Mouse (Mus musculus): ENCODE measurements around the gene Nfe2.

The Nfe2 gene

DNA sequence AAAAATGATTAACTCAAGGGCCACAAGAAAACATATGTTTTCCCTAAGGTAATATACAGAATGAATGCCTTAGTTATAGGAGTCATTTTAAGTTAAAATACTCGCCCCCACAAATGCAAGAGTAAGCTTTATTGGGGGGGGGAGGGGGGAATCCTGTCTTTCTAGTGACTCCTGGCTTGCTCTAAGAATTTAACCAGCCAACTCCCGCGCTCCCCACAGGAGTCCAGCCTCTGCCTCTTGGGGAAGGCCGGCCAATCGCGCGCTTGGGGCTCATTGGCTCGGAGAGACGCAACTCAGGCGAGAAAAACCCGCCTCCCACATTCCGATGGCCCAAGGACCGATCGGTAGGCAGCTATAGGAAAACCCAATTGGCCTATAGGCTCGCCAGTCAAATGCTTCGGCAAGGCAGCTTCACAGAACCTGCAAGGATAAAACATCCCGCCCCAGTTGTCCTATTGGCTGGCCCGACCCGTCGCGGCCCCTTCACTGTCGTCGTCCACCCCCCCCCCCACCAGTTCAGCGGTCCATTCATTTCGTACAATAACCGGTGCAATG, 19.0 kb downstream of the Nfe2 start:
- in situ Hi-C loops (cut with MboI; ENCODE audit: low pct_unique_long_range_greater_than_20kb in 1 of 2, low sequenced_read_pairs in 2 of 2, unreplicated experiment in 1 of 2) = no loop called here

DNA sequence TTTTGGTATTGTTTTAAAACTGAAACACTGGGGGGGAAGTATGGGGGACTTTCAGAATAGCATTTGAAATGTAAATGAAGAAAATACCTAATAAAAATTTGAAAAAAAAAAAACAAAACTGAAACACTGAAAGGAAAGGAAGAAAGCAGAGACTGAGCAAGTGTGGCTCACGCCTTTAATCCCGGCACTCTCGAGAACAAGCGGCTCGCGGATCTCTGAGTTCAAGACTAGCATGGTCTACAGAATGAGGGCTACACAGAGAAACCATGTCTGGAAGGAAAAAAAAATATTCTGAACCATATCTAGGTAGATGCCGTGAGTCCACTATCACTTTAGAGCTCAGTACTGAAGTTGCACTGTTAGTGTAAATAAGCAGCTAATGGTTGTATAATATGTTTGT, 20.9 kb downstream of the Nfe2 start:
- in situ Hi-C loops (cut with MboI; ENCODE audit: low pct_unique_long_range_greater_than_20kb in 1 of 2, low sequenced_read_pairs in 2 of 2, unreplicated experiment in 1 of 2) = no loop called here

DNA sequence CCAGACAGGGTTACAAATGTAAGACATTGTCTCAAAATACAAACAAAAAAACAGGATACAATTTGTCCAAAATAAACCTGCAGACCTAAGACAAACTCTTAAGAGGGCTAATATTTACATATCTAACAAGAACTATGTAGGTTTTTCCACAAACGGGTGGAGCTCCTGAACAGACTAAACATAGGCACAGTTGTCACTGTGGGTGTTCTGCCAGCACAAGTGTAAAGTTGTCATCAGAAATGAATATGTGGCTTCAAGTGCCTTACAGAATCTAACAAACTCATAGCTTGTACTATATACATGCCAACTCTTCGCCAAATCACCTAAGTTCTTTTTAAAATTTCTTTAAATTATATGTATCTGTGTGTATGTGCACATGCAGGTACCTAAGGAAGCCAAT, 25.1 kb downstream of the Nfe2 start:
- in situ Hi-C loops (cut with MboI; ENCODE audit: low pct_unique_long_range_greater_than_20kb in 1 of 2, low sequenced_read_pairs in 2 of 2, unreplicated experiment in 1 of 2) = no loop called here

DNA sequence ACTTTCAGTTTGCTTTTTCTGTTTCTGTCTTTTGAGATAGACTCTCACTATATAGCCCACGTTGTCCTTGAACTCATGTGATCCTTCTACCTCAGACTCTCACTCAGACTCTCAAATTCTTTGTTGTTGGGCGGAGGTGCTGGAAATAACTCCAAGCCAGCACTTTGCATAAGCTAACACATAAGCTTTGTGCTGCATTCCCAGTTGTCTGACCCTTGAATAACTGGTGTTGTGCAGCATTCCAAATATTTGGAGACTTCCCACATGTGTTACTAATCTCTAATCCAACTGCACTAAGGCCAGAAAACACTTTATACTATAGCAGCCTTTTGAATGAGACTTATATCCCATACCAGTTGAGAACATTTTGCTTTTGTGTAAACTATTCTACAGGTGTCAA, 29.3 kb downstream of the Nfe2 start:
- in situ Hi-C loops (cut with MboI; ENCODE audit: low pct_unique_long_range_greater_than_20kb in 1 of 2, low sequenced_read_pairs in 2 of 2, unreplicated experiment in 1 of 2) = no loop called here

DNA sequence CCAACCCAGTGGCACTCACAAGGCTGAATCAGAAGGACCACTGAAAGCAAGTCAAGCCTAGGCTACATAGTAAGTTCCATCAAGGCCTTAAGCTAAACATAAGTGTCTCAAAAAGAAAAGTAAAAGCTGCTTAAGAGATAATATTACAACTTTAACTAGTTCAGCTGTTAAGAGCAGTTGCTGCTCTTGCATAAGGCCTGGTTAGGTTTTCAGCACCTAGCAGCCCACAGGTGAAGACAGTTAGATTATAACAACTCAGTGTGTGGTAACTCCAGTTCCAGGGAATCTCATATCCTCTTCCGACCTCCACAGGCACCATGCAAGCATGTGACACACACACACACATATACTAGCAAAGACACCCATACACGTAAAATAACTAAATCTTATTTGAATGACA, 30.6 kb downstream of the Nfe2 start:
- in situ Hi-C loops (cut with MboI; ENCODE audit: low pct_unique_long_range_greater_than_20kb in 1 of 2, low sequenced_read_pairs in 2 of 2, unreplicated experiment in 1 of 2) = no loop called here

DNA sequence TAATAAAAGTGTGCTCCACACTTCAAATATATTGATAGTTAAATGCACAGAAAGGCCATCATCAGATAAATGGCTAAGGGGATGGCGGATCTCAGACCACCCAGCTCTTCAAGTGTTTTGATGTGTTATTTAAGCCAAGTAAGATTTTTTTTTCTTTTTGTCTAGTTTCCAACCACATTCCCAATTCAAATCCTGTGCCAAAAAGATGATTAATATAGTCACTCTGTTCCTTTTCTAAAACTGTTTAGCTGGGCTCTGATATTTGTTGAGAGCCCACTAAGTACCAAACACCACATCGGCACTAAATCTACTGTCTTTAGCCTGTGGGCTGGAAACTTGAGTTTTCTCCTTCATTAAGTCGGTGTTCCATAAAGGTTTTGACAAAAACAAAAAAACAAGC, 31.2 kb downstream of the Nfe2 start:
- in situ Hi-C loops (cut with MboI; ENCODE audit: low pct_unique_long_range_greater_than_20kb in 1 of 2, low sequenced_read_pairs in 2 of 2, unreplicated experiment in 1 of 2) = no loop called here

DNA sequence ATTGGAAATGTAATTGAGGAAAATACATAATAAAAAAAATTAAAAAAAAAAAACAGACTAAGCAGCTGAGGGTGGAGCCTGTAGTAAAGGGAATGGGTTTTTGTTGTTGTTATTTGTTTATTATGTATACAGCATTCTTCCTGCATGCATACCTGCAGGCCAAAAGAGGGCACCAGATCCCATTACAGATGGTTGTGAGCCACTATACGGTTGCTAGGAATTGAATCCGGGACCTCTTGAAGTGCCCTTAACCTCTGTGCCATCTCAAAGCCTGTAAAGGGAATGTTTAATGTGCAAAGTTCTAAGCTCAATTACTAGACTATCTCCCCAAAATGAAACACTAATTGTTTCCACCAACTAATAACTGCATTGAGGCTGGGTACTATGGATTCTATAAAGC, 34.0 kb downstream of the Nfe2 start:
- in situ Hi-C loops (cut with MboI; ENCODE audit: low pct_unique_long_range_greater_than_20kb in 1 of 2, low sequenced_read_pairs in 2 of 2, unreplicated experiment in 1 of 2) = no loop called here

DNA sequence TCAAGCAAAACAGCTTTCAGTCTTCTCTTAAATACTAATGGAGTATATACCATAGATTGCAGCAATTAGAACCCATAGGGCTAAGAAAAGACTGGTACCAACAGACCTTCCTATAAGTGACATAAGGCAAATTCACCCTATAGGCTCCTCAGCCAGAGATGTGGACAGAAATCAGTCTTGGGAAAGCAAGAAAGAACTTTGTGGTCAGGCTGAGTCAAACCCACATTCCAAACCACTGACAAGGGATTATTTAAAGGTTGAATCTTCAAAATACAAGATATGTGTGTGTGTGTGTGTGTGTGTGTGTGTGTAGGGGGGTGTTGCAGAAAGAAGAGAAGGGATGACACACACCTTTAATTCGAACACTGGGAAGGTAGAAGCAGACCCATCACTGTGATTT, 36.8 kb downstream of the Nfe2 start:
- in situ Hi-C loops (cut with MboI; ENCODE audit: low pct_unique_long_range_greater_than_20kb in 1 of 2, low sequenced_read_pairs in 2 of 2, unreplicated experiment in 1 of 2) = no loop called here

DNA sequence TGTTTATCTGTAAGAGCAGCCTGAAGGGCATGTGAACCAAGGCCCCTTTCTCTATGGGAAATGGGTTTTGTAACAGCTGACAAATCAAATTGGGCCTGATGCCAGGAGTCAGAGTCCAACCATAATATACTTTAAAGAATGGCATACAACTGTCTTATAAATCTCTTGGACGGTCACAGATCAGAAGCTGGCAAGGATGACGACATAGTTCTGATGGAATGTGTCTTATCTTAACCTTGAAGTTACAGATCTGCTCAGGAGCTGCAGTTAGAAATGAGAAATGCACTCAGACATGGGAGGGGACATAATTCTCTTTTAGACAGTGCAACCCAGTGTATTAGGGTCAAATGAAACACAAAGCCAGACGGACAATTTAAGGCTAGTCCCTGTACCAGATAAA, 37.4 kb downstream of the Nfe2 start:
- in situ Hi-C loops (cut with MboI; ENCODE audit: low pct_unique_long_range_greater_than_20kb in 1 of 2, low sequenced_read_pairs in 2 of 2, unreplicated experiment in 1 of 2) = no loop called here

DNA sequence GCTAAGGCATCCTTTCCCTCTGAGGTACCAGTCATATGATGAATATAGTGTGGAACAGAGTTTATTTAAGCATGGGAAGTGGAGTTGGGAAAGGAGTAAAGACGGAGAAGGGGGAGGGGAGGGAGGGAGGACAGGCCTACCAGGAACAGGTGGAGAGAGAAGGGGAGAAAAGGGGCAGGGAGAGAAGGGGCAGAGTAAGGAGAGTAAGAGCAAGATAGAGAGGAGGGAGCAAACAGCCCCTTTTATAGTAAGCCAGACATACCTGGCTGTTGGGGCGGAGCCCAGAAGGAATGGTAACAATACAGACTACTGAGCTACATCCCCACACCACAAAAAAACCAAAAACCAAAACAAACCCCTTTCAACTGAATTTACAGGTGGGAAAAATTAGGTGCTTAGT, 42.2 kb downstream of the Nfe2 start:
- in situ Hi-C loops (cut with MboI; ENCODE audit: low pct_unique_long_range_greater_than_20kb in 1 of 2, low sequenced_read_pairs in 2 of 2, unreplicated experiment in 1 of 2) = no loop called here

DNA sequence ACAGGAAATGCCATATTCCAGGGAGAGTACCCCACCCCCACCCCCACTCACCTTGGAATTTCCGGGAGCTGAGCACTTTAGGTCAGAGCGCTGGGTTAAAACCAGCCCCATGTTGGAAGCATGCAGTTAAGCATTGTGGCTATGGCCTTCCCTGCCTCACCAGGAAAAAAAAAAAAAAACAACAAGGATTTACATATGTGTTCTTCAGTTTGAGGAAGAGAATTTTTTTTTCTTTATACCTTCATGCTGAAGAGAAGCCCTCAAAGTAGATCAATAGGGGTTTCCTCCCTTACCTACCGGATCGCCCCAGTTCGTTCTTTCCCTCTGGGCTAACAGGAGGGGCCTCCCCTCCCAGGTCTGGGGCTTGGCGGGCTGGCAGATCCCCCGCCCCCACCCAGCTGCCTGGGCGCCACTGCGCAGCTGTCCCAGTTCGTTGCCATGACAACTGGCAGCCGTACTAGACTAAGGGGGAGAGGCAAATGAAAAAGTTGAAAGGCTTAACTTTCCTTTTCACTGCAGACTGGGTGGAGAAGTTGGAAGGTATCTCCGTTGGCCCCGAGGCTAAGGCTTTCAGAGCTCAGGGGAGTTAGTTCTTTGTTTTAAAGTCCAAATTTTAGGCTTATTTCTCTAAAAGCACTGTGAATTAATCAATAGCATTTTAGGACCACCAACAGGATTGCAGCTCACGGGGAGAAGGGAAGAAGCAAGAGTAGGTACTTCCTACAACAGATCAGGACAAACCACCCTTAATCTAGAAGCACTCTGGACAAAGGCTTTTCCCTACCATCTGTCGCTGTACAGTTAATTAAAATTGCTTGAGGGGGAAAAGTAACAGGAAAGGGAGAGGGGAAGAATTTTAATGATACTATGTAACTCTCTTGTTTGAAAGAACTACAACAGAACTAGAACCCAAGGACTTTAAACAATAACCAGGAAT, 43.0 kb downstream of the Nfe2 start:
- in situ Hi-C loops (cut with MboI; ENCODE audit: low pct_unique_long_range_greater_than_20kb in 1 of 2, low sequenced_read_pairs in 2 of 2, unreplicated experiment in 1 of 2) = no loop called here

DNA sequence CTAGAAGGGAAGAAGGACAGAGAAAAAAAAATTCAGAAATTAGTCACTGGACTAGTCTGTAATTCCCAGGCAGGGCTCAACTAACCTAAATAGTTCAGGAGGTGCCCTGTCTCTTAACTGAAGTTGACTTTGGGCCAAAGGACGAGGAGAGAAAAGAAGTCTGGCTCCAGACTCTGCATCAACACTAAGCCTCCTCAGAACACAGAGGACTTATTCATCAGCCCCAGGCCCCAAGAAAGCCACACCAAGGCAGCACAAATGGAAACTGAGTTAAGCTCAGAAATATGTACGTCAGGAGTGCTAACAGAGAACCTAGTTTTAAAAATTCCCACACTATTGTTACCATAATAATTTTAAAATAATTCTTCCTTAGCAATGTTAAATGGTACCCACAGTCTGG, 44.1 kb downstream of the Nfe2 start:
- in situ Hi-C loops (cut with MboI; ENCODE audit: low pct_unique_long_range_greater_than_20kb in 1 of 2, low sequenced_read_pairs in 2 of 2, unreplicated experiment in 1 of 2) = no loop called here

DNA sequence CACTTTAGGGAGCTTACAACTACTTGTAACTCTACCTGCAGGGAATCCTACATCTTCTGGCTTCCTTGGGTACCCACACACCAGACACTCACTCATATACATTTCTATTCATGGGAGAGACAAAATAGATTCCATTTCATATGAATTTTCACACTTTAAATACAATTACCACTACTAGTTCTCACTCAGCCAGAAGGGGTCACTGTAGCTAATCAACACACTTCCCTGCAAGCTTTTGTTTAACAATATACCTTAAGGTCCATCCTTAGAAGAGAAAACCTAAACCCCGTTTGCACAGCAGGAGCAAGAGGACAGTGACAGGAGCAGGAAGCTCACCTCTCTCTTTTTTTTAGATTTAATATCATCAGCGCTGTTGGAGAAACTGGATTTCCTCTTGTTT, 53.0 kb downstream of the Nfe2 start:
- in situ Hi-C loops (cut with MboI; ENCODE audit: low pct_unique_long_range_greater_than_20kb in 1 of 2, low sequenced_read_pairs in 2 of 2, unreplicated experiment in 1 of 2) = no loop called here

DNA sequence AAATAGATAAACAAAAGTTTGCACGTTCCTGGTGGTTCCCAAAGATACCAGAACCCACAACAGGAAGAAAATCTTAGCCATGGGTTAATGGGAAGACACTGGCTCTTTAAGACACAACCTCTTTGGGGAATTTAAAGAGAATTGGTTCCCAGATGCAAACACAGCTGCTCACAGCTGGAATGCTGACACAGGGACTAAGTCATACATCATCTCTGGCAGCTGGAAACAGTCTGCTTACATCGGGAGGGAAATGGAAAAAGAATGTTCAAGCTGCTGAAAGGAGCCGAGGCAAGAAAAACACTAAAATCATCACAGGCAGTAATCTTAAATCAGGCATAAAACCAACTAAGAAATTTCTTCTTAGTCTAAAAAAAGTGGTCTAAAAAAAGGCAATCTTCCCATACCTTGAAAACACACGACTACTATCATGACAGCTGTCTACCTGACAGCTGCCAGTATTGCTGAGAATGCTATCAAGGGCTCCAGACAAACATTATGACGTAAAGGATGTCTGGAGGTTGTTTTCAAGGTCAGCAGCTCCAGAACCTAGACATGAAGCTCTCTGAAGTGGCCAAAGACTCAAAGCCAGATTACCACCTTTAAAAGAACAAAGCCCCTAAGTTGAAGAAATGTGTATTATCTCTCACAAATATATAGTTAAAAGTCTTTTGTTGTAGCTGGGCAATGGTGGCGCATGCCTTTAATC, 56.0 kb downstream of the Nfe2 start:
- in situ Hi-C loops (cut with MboI; ENCODE audit: low pct_unique_long_range_greater_than_20kb in 1 of 2, low sequenced_read_pairs in 2 of 2, unreplicated experiment in 1 of 2) = no loop called here

All from mouse embryonic stem cell (cell line).